Mouse (Mus musculus) cortical plate, adult 2 months (tissue): Measurements from ENCODE around the gene Pcsk6. TPM values are rescaled to one million over a fixed set of nuclear protein-coding genes. Genes with fewer than 3 reads are reported as not detected.

Experiments
- H3K27ac ChIP-seq: fragments of 200-500 bp; 2 replicates; pipeline ENCODE4 v1.5.1; 2012; ENCODE audit warnings: low read length, control low read depth, inconsistent platforms; ENCODE audit not compliant: insufficient read depth
- H3K4me1 ChIP-seq: fragments of 200-500 bp; 2 replicates; pipeline ENCODE4 v1.6.1; 2011; ENCODE audit warnings: low read length; ENCODE audit not compliant: control insufficient read depth, insufficient read depth
- H3K4me3 ChIP-seq: fragments of 200-500 bp; 2 replicates; pipeline ENCODE4 v1.5.1; 2011; ENCODE audit warnings: mild to moderate bottlenecking, low read length, control low read depth; ENCODE audit not compliant: insufficient read depth
- CTCF ChIP-seq: fragments of 200-500 bp; IDR thresholded peaks from 2 replicates; pipeline ENCODE4 v1.5.1; 2011; ENCODE audit warnings: mild to moderate bottlenecking, control low read depth, low read length; ENCODE audit not compliant: insufficient read depth; ENCODE audit errors: extremely low read depth
- POLR2A ChIP-seq: fragments of 200-500 bp; IDR thresholded peaks from 2 replicates; pipeline ENCODE4 v1.6.1; 2011; ENCODE audit warnings: mild to moderate bottlenecking, low read length, control low read depth; ENCODE audit not compliant: insufficient read depth; ENCODE audit errors: extremely low read depth
- polyA plus RNA-seq: library from polyadenylated mRNA; depleted of rRNA; stranded (reverse); fragments of >200 nt; gene quantifications from 2 replicates; pipeline ENCODE4 v1.2.3, GENCODE M21; 2012

Gene Pcsk6
- polyA plus RNA-seq, 1 experiment = 14.9 TPM

- Histone ChIP-seq H3K27ac (no peak overlapping the region), H3K4me3 (peak overlapping the region; percentile 33), H3K4me1 (no peaks in the 10 kb centered on the region)
- no peak for TF ChIP-seq POLR2A
- no peak for TF ChIP-seq CTCF
Measured at GRCm38 (mm10) chr7:65862473-65863176, 1.1 kb downstream of the Pcsk6 start.

GRCm38 (mm10) chr7:65869173-65869572, 7.6 kb downstream of the Pcsk6 start:
- Histone ChIP-seq H3K27ac (no peak overlapping the region), H3K4me1 (peaks cover 1% of the 10 kb centered on the region; the same call in 1 of the 2 replicates), H3K4me3 (no peak overlapping the region)
- TF ChIP-seq POLR2A (no peak), CTCF (no peak)

- H3K27ac ChIP-seq = peak overlapping the region; percentile 83; the same call in 1 of the 2 replicates
- H3K4me1 ChIP-seq = peaks cover 1% of the 10 kb centered on the region; the same call in 1 of the 2 replicates
- TF ChIP-seq CTCF = no peak
- TF ChIP-seq POLR2A = no peak
- H3K4me3 ChIP-seq = no peak overlapping the region
Measured at GRCm38 (mm10) chr7:65869794-65870193, 8.3 kb downstream of the Pcsk6 start.

GRCm38 (mm10) chr7:65870227-65870626, 8.7 kb downstream of the Pcsk6 start:
- TF ChIP-seq POLR2A (no peak), CTCF (no peak)
- H3K4me1 ChIP-seq = peaks cover 1% of the 10 kb centered on the region; the same call in 1 of the 2 replicates
- H3K4me3 ChIP-seq = no peak overlapping the region
- peak overlapping the region; percentile 83 for H3K27ac ChIP-seq

- TF ChIP-seq POLR2A = 0 out of 2 replicates have a peak, but pooled peaks have one; percentile 18
- TF ChIP-seq CTCF = no peak
- Histone ChIP-seq H3K27ac (peak overlapping the region; percentile 83), H3K4me3 (no peak overlapping the region), H3K4me1 (peaks cover 1% of the 10 kb centered on the region; the same call in 1 of the 2 replicates)
Measured at GRCm38 (mm10) chr7:65870928-65871580, 9.5 kb downstream of the Pcsk6 start.

GRCm38 (mm10) chr7:65871851-65872250, 10.3 kb downstream of the Pcsk6 start:
- Histone ChIP-seq H3K4me3 (no peak overlapping the region), H3K4me1 (peaks cover 1% of the 10 kb centered on the region; the same call in 1 of the 2 replicates), H3K27ac (peak overlapping the region; percentile 76)
- no peak for TF ChIP-seq CTCF
- TF ChIP-seq POLR2A = no peak

GRCm38 (mm10) chr7:65873176-65873845, 11.8 kb downstream of the Pcsk6 start:
- Histone ChIP-seq H3K27ac (no peak overlapping the region), H3K4me1 (peaks cover 1% of the 10 kb centered on the region; the same call in 1 of the 2 replicates), H3K4me3 (no peak overlapping the region)
- TF ChIP-seq CTCF = no peak
- TF ChIP-seq POLR2A = no peak

GRCm38 (mm10) chr7:65873902-65874301, 12.4 kb downstream of the Pcsk6 start:
- no peak overlapping the region for H3K27ac ChIP-seq
- no peak overlapping the region for H3K4me3 ChIP-seq
- TF ChIP-seq POLR2A (no peak), CTCF (no peak)
- peaks cover 1% of the 10 kb centered on the region; the same call in 1 of the 2 replicates for H3K4me1 ChIP-seq

- no peak for TF ChIP-seq CTCF
- TF ChIP-seq POLR2A = no peak
- H3K27ac ChIP-seq = no peak overlapping the region
- peaks cover 1% of the 10 kb centered on the region; the same call in 1 of the 2 replicates for H3K4me1 ChIP-seq
- H3K4me3 ChIP-seq = no peak overlapping the region
Measured at GRCm38 (mm10) chr7:65876596-65876995, 15.1 kb downstream of the Pcsk6 start.

GRCm38 (mm10) chr7:65878234-65878633, 16.7 kb downstream of the Pcsk6 start:
- no peaks in the 10 kb centered on the region for H3K4me1 ChIP-seq
- H3K4me3 ChIP-seq = no peak overlapping the region
- H3K27ac ChIP-seq = no peak overlapping the region
- TF ChIP-seq CTCF (no peak), POLR2A (no peak)
